Mouse (Mus musculus): Measurements from ENCODE around the gene Praf2. TPM values are rescaled to one million over a fixed set of nuclear protein-coding genes. Genes with fewer than 3 reads are reported as not detected.
A peak's percentile ranks its signal among the peaks of the same experiment; 100 is the strongest.
"Not testable (repeated sequence)": the region's sequence is repeated elsewhere in the genome, so short reads cannot be mapped to it uniquely, and the experiment has no call there.

Praf2 gene
- 100 to 1,000 TPM in 3 of 4 experiments, 10 to 100 TPM in 1; 93.3 to 107 (median 103) TPM for total RNA-seq (2022)

- DNase-seq (ENCODE audit: low spot score in 2 of 2) = peak; percentile 66 to 82
Observed at GRCm38 (mm10) chrX:7728215-7728921, at the start of gene Praf2. TSS of gene Praf2 (plus strand) at chrX:7728439.

- no peak for DNase-seq (ENCODE audit: low spot score in 2 of 2)
Observed at GRCm38 (mm10) chrX:7678986-7679385, 49.3 kb upstream of the Praf2 start.

- peak; percentile 72 to 75 for DNase-seq (ENCODE audit: low spot score in 2 of 2)
Observed at GRCm38 (mm10) chrX:7679405-7680056, 48.7 kb upstream of the Praf2 start.

GRCm38 (mm10) chrX:7680057-7680412, 48.2 kb upstream of the Praf2 start:
- DNase-seq (ENCODE audit: low spot score in 2 of 2) = no peak

GRCm38 (mm10) chrX:7680864-7681263, 47.4 kb upstream of the Praf2 start, which contains the start of gene Magix:
TSS of gene Magix (minus strand) at chrX:7681251.
- DNase-seq (ENCODE audit: low spot score in 2 of 2) = no peak

GRCm38 (mm10) chrX:7688321-7688720, 39.9 kb upstream of the Praf2 start:
- no peak for DNase-seq (ENCODE audit: low spot score in 2 of 2)

GRCm38 (mm10) chrX:7690486-7690885, 37.8 kb upstream of the Praf2 start:
- DNase-seq (ENCODE audit: low spot score in 2 of 2) = no peak

GRCm38 (mm10) chrX:7692862-7693261, 35.4 kb upstream of the Praf2 start:
- DNase-seq (ENCODE audit: low spot score in 2 of 2) = no peak

GRCm38 (mm10) chrX:7696520-7696919, 31.7 kb upstream of the Praf2 start:
- DNase-seq (ENCODE audit: low spot score in 2 of 2) = no peak

- DNase-seq (ENCODE audit: low spot score in 2 of 2) = peak; percentile 49 to 86
Observed at GRCm38 (mm10) chrX:7696954-7697381, 31.3 kb upstream of the Praf2 start, which contains the start of gene Gpkow. TSS of gene Gpkow (plus strand) at chrX:7697131.

GRCm38 (mm10) chrX:7713764-7714134, 14.5 kb upstream of the Praf2 start:
- DNase-seq (ENCODE audit: low spot score in 2 of 2) = not testable (repeated sequence)

GRCm38 (mm10) chrX:7714135-7714899, 13.9 kb upstream of the Praf2 start, which contains the start of gene Wdr45:
TSS of gene Wdr45 (plus strand) at chrX:7714333.
- peak; percentile 78 to 95 for DNase-seq (ENCODE audit: low spot score in 2 of 2)

GRCm38 (mm10) chrX:7716058-7716457, 12.2 kb upstream of the Praf2 start:
- DNase-seq (ENCODE audit: low spot score in 2 of 2) = not testable (repeated sequence)

GRCm38 (mm10) chrX:7721514-7722281, 6.5 kb upstream of the Praf2 start, which contains the start of gene Gm45208:
TSS of gene Gm45208 (plus strand) at chrX:7722245.
- DNase-seq (ENCODE audit: low spot score in 2 of 2) = peak in 1 of 2 experiments; percentile 63

GRCm38 (mm10) chrX:7722282-7722611, 6.0 kb upstream of the Praf2 start:
- DNase-seq (ENCODE audit: low spot score in 2 of 2) = no peak

GRCm38 (mm10) chrX:7722691-7723090, 5.5 kb upstream of the Praf2 start:
- no peak for DNase-seq (ENCODE audit: low spot score in 2 of 2)

- no peak for DNase-seq (ENCODE audit: low spot score in 2 of 2)
Observed at GRCm38 (mm10) chrX:7724135-7724534, 4.1 kb upstream of the Praf2 start.

- DNase-seq (ENCODE audit: low spot score in 2 of 2) = no peak
Observed at GRCm38 (mm10) chrX:7725841-7726240, 2.4 kb upstream of the Praf2 start.

- DNase-seq (ENCODE audit: low spot score in 2 of 2) = no peak
Observed at GRCm38 (mm10) chrX:7727176-7727575, 1.1 kb upstream of the Praf2 start.

GRCm38 (mm10) chrX:7728922-7729265, 655 bp downstream of the Praf2 start:
- DNase-seq (ENCODE audit: low spot score in 2 of 2) = no peak

- DNase-seq (ENCODE audit: low spot score in 2 of 2) = peak in 1 of 2 experiments; percentile 58
Observed at GRCm38 (mm10) chrX:7733571-7734156, 5.4 kb downstream of the Praf2 start.
